Mouse (Mus musculus): ENCODE measurements around the gene Fkbp5. TPM values are rescaled to one million over a fixed set of nuclear protein-coding genes. Genes with fewer than 3 reads are reported as not detected.

Fkbp5 gene
- polyA plus RNA-seq (2012; rRNA removed): 33.1 and 70.5 TPM in 2 replicates

DNA sequence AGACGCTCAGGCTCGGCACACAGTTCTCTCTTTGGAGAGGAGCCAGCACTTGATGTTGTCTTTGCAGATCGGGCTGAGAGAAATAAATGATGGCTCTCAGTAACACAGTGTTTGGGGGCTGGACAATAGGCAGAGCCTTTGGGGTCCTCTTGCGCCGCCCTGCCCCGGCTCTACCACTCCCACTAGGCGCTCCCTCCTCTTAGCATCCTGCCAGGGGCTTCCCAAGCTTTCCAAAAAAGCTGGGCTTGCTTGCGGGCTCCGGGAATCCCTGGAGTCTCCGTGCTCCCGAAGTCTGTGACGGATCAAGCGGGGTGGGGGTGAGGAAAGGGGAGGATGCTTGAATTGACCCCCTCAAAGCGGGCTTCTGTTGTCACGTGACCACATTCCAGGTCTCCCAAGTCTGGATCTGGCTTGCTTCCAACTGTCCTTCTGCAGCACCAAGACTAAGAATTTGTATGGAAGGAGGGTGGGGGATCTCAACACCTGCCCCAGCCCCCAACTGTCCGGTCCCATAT lies at the start of gene Fkbp5:
Gene Fkbp5, minus strand, starts transcription at position 87 of the 515 bp plus-strand sequence.

DNA sequence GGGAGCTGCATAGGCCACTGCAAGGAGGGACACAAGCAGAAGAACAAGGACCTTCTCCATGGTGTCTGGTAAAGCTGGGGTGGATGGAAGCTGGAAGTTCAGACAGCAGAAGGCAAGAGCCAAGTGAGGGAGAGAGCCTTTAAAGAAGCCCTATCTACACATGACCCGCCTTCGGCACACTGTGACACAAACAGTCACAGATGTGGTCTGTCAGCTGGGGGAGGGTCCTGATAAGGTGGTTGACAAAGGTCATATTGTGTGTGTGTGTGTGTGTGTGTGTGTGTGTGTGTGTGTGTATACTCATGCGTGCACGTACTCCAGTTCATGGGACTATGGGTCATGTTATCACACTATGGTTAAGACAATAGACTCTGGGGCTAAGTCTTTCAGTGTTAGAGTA lies 43.3 kb upstream of the Fkbp5 start, which contains the start of gene Clps:
Gene Clps, minus strand, starts transcription at position 169 of the 400 bp plus-strand sequence.

DNA sequence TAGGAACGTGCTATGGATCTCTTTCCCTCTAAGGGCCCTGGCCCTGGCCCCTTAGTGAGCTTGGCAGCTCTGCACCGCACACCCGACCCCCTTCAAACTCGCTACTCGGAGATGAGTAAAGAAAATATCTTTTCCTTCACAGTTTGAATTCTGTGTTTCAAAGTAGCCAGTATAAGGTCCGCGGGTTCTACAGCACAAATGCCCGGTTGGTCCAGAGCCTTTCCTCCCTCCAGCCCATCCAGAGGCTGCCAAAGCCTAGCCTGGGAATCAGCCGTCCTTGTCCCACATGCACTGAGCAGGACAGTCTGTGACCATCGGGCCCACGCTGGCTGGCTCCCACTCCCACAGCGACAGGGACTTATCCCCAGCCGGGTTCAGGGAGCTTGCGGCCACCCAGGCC lies 31.8 kb upstream of the Fkbp5 start, which contains the start of gene Clpsl2:
Gene Clpsl2, plus strand, starts transcription at position 301 of the 400 bp plus-strand sequence.

DNA sequence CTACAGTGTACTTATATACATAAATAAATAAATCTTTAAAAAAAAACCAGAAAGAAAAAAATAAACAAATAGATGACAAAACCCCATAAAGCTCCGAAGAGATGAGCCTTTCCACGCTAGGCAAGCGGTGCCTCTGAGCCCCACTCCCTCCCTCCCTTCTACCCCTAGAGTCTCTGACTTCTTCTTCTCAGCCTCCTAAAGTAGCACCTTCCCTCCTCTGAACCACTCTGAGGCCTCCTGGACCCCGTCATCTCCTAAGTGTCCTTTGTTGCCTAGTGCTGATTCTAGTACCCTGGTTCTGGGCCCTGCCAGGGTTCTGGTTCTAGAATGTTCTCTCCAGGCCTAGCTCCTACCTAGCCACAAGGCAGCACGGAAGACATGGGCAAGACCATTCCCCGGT lies 13.2 kb upstream of the Fkbp5 start, which contains the start of gene Armc12:
Gene Armc12, plus strand, starts transcription at position 301 of the 400 bp plus-strand sequence.

DNA sequence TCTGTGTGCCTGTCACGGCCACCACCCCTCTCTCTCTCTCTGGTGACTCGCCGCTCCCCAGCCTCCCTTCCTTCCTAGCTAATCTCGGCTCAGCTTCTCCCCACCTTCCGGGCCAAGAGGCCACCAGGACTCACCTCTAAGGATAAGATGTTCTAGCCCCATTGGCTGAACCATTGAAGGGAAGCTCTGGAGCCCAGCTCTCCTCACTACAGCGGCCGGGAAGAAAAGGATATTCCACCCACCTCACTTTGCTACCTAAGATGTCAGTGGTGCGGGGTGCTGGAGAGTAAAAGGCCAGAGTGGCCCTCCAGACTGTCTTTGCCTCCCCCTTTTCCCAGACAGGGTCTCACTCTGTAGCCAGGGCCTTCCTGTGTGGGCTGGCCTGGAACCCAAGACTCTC lies 152.2 kb downstream of the Fkbp5 start, which contains the start of gene Tulp1:
Gene Tulp1, minus strand, starts transcription at position 101 of the 400 bp plus-strand sequence.

DNA sequence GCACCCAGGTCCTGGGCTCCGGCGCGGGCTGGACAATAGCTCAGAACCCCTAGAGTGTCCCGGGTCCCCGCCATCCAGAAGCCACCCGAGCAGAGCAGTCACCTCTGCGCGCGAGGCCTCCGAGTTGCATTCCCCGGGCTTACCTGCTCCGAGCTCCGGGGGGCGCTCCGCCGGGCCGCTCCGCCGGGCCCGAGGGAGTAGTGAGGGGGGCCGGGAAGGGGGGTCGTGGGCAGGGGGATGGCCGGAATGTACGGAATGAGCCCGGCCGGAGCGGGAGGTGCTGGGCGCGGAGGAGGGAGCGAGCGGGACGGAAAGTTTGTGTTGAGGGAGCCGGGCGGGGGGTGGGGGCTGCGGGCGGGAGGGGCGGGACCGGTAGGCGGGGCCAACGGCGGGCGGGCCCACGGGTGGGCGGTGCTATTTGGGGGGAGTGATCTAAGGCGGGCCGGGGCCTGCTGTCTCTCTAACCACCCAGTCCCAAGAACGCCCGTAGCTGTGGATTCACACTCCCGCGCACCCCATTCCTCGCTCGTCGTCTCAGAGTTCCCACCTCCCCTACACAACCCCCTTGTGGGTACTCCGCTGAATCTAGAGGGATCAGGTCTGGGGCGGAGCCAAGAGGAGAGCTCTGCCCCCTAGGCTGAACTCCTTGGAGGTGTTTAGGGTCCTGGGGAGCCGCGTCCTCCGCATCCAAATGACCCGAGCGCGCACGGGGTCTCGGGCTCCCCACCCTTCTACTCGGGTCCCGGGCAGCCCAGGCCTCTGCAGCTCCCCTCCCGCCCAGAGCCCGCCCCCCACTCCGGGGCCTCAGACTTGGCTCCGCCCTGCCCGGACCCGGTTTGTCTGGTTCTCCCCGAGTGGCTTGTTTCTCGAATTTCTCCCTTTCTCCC lies 166.6 kb downstream of the Fkbp5 start, which contains the start of gene Tead3:
Gene Tead3, minus strand, starts transcription at position 352 of the 887 bp plus-strand sequence.

Other genes with a start within 250 kb of the Fkbp5 start
- gene Fance, start 204.0 kb downstream of the Fkbp5 start, polyA plus RNA-seq (2012; rRNA removed): 18.2 and 28.9 TPM in 2 replicates
- 2,176 and 3,752 TPM in 2 replicates for gene Rpl10a, start 189.1 kb downstream of the Fkbp5 start, polyA plus RNA-seq (2012; rRNA removed)
- 28.5 and 46.8 TPM in 2 replicates for gene Tead3, start 166.7 kb downstream of the Fkbp5 start, polyA plus RNA-seq (2012; rRNA removed)
- gene Tulp1, start 152.3 kb downstream of the Fkbp5 start, polyA plus RNA-seq (2012; rRNA removed): 4.1 TPM in 2 replicates
- 0.06 TPM in 1 of 2 replicates, not detected in the other for gene Armc12, start 13.3 kb upstream of the Fkbp5 start, polyA plus RNA-seq (2012; rRNA removed)
- not detected in 2 replicates for gene Clpsl2, start 31.9 kb upstream of the Fkbp5 start, polyA plus RNA-seq (2012; rRNA removed)
- gene Clps, start 43.2 kb upstream of the Fkbp5 start, polyA plus RNA-seq (2012; rRNA removed): 0.16 and 0.24 TPM in 2 replicates
- gene Lhfpl5, start 58.1 kb upstream of the Fkbp5 start, polyA plus RNA-seq (2012; rRNA removed): 0.32 and 1.0 TPM in 2 replicates
- 84.5 and 94.2 TPM in 2 replicates for gene Srpk1, start 105.2 kb upstream of the Fkbp5 start, polyA plus RNA-seq (2012; rRNA removed)
- gene Slc26a8, start 172.7 kb upstream of the Fkbp5 start, polyA plus RNA-seq (2012; rRNA removed): 1.6 and 1.9 TPM in 2 replicates
- 56.1 and 75.3 TPM in 2 replicates for gene Mapk14, start 173.8 kb upstream of the Fkbp5 start, polyA plus RNA-seq (2012; rRNA removed)
- 0.64 and 0.91 TPM in 2 replicates for gene AC170998.1, start 208.6 kb upstream of the Fkbp5 start, polyA plus RNA-seq (2012; rRNA removed)

All from central nervous system, embryonic 11.5 days (tissue).